Mouse (Mus musculus) lung, embryonic 14.5 days (tissue): ENCODE results near the gene Klhdc7a. TPM values are rescaled to one million over a fixed set of nuclear protein-coding genes. Genes with fewer than 3 reads are reported as not detected.
A peak's percentile ranks its signal among the peaks of the same experiment; 100 is the strongest.

Experiments used
- ATAC-seq: fragments of 200-750 bp; cut with Nextera tagmentation; 2 replicates; pipeline ENCODE4 v1.8.0; 2017; ENCODE audit warnings: mild to moderate bottlenecking, moderate TSS enrichment, moderate library complexity; ENCODE audit not compliant: insufficient read depth
- DNase-seq: peaks from one replicate; pipeline ENCODE4 v3.0.0-alpha.2; 2015
- H3K27ac ChIP-seq: fragments of 300-500 bp; sonication (generic); 2 replicates; pipeline ENCODE4 v1.5.1; 2014; ENCODE audit warnings: low read depth, mild to moderate bottlenecking, moderate library complexity
- H3K27me3 ChIP-seq: fragments of 300-500 bp; sonication (generic); 2 replicates; pipeline ENCODE4 v1.6.1; 2014; ENCODE audit warnings: low read length, control low read depth; ENCODE audit not compliant: insufficient read depth
- H3K36me3 ChIP-seq: fragments of 300-500 bp; sonication (generic); 2 replicates; pipeline ENCODE4 v1.6.1; 2014; ENCODE audit warnings: control low read depth; ENCODE audit not compliant: insufficient read depth
- H3K4me1 ChIP-seq: fragments of 300-500 bp; sonication (generic); 2 replicates; pipeline ENCODE4 v1.6.1; 2014; ENCODE audit warnings: antibody characterized with exemption, control low read depth; ENCODE audit not compliant: insufficient read depth
- H3K4me2 ChIP-seq: fragments of 300-500 bp; sonication (generic); 2 replicates; pipeline ENCODE4 v1.6.1; 2014; ENCODE audit warnings: mild to moderate bottlenecking
- H3K4me3 ChIP-seq: fragments of 300-500 bp; sonication (generic); 2 replicates; pipeline ENCODE4 v1.5.1; 2014; ENCODE audit warnings: low read depth, low read length
- H3K9ac ChIP-seq: fragments of 300-500 bp; sonication (generic); 2 replicates; pipeline ENCODE4 v1.6.1; 2014
- H3K9me3 ChIP-seq: fragments of 300-500 bp; sonication (generic); 2 replicates; pipeline ENCODE4 v1.6.1; 2016; ENCODE audit warnings: low read depth, low read length, control low read depth
- CTCF ChIP-seq: IDR thresholded peaks from 2 replicates; pipeline ENCODE4 v1.5.1; 2016; ENCODE audit warnings: antibody characterized with exemption, low read depth
- whole genome bisulfite sequencing: fragments of 180-500 bp; shearing (Covaris S2); extraction: QIAGEN DNeasy Blood & Tissue Kit; methylation state at CpG from one replicate; pipeline ENCODE4 v1.1.7; 2014; 5-methylcytosine and 5-hydroxymethylcytosine counted together
- polyA plus RNA-seq: library from polyadenylated mRNA; unstranded; fragments of >200 nt; fragmentation: Nextera tagmentation; extraction: Ambion mirVana; gene quantifications from 2 replicates; pipeline ENCODE4 v1.2.1, GENCODE M21; 2014

The Klhdc7a gene
- polyA plus RNA-seq, 1 experiment from 2014 or later: 0.53 TPM

- no peak overlapping the region for H3K4me3 ChIP-seq
- no peak for TF ChIP-seq CTCF
- no peak for DNase-seq
- no peak for ATAC-seq
- no peak overlapping the region for H3K4me2 ChIP-seq
- no peaks in the 10 kb centered on the region for H3K36me3 ChIP-seq
- no peak overlapping the region for H3K27ac ChIP-seq
- no peaks in the 10 kb centered on the region for H3K27me3 ChIP-seq
- H3K9me3 ChIP-seq: no peaks in the 10 kb centered on the region
- H3K4me1 ChIP-seq: no peaks in the 10 kb centered on the region
- H3K9ac ChIP-seq: no peak overlapping the region
- WGBS: 67% methylated on average over 2 of the region's 2 CpGs
Observed at GRCm38 (mm10) chr4:139941831-139942230, 26.0 kb downstream of the Klhdc7a start.

- Histone ChIP-seq H3K4me1 (peaks cover 3% of the 10 kb centered on the region; the same call in 1 of the 2 replicates), H3K27me3 (peaks cover 6% of the 10 kb centered on the region; the same call in 1 of the 2 replicates), H3K4me3 (no peak overlapping the region), H3K9me3 (no peaks in the 10 kb centered on the region), H3K27ac (no peak overlapping the region), H3K9ac (no peak overlapping the region), H3K36me3 (no peaks in the 10 kb centered on the region), H3K4me2 (no peak overlapping the region)
- ATAC-seq (no peak), DNase-seq (no peak)
- WGBS: 60% methylated on average over 3 of the region's 3 CpGs
- TF ChIP-seq CTCF: no peak
Observed at GRCm38 (mm10) chr4:139935557-139935956, 32.3 kb downstream of the Klhdc7a start.

- WGBS: 46% methylated on average over 18 of the region's 18 CpGs
- DNase-seq: peak; percentile 94
- H3K9ac ChIP-seq: no peak overlapping the region
- H3K9me3 ChIP-seq: no peaks in the 10 kb centered on the region
- peaks cover 6% of the 10 kb centered on the region; the same call in 1 of the 2 replicates for H3K27me3 ChIP-seq
- no peaks in the 10 kb centered on the region for H3K36me3 ChIP-seq
- H3K4me2 ChIP-seq: no peak overlapping the region
- ATAC-seq: peak; percentile 77
- no peak for TF ChIP-seq CTCF
- peaks cover 3% of the 10 kb centered on the region; the same call in 1 of the 2 replicates for H3K4me1 ChIP-seq
- peak overlapping the region; percentile 58 for H3K27ac ChIP-seq
- H3K4me3 ChIP-seq: no peak overlapping the region
Observed at GRCm38 (mm10) chr4:139932970-139933801, 34.6 kb downstream of the Klhdc7a start.

GRCm38 (mm10) chr4:139931790-139932510 lies 35.9 kb downstream of the Klhdc7a start:
- H3K4me2 ChIP-seq: peak overlapping the region; percentile 18; the same call in 1 of the 2 replicates
- TF ChIP-seq CTCF: no peak
- no peaks in the 10 kb centered on the region for H3K36me3 ChIP-seq
- H3K9me3 ChIP-seq: no peaks in the 10 kb centered on the region
- peaks cover 9% of the 10 kb centered on the region; the same call in 1 of the 2 replicates for H3K27me3 ChIP-seq
- H3K9ac ChIP-seq: no peak overlapping the region
- ATAC-seq (no peak), DNase-seq (peak; percentile 52)
- H3K4me3 ChIP-seq: no peak overlapping the region
- H3K4me1 ChIP-seq: peaks cover 3% of the 10 kb centered on the region; the same call in 1 of the 2 replicates
- no peak overlapping the region for H3K27ac ChIP-seq
- 22% methylated on average over 12 of the region's 12 CpGs for WGBS

GRCm38 (mm10) chr4:139930885-139931284 lies 36.9 kb downstream of the Klhdc7a start:
- 9% methylated on average over 7 of the region's 7 CpGs for WGBS
- H3K9me3 ChIP-seq: no peaks in the 10 kb centered on the region

GRCm38 (mm10) chr4:139926161-139926561 lies 41.7 kb downstream of the Klhdc7a start:
- 2% methylated on average over 11 of the region's 11 CpGs for WGBS
- peaks cover 17% of the 10 kb centered on the region; the same call in 1 of the 2 replicates for H3K27me3 ChIP-seq
- peak overlapping the region; percentile 23; the same call in 1 of the 2 replicates for H3K4me3 ChIP-seq
- H3K36me3 ChIP-seq: no peaks in the 10 kb centered on the region
- DNase-seq (peak; percentile 59), ATAC-seq (no peak)
- H3K9me3 ChIP-seq: no peaks in the 10 kb centered on the region
- no peak for TF ChIP-seq CTCF
- H3K4me2 ChIP-seq: peak overlapping the region; percentile 60
- H3K27ac ChIP-seq: no peak overlapping the region
- H3K4me1 ChIP-seq: peaks cover 3% of the 10 kb centered on the region; the same call in 1 of the 2 replicates
- H3K9ac ChIP-seq: no peak overlapping the region

More at GRCm38 (mm10) chr4:139930885-139931284, 36.9 kb downstream of the Klhdc7a start:
- DNase-seq: peak; percentile 11
- Histone ChIP-seq H3K4me3 (no peak overlapping the region), H3K4me1 (peaks cover 6% of the 10 kb centered on the region), H3K36me3 (no peaks in the 10 kb centered on the region), H3K27ac (no peak overlapping the region), H3K9ac (no peak overlapping the region), H3K4me2 (no peak overlapping the region), H3K27me3 (peaks cover 19% of the 10 kb centered on the region; the same call in 1 of the 2 replicates)
- ATAC-seq: no peak
- TF ChIP-seq CTCF: no peak
